Mouse (Mus musculus) erythroblast, adult 5-6 weeks (primary cell): ENCODE measurements around the gene Rpl35. TPM values are rescaled to one million over a fixed set of nuclear protein-coding genes. Genes with fewer than 3 reads are reported as not detected.

ENCODE experiments used
- ATAC-seq: replicated peaks from 2 replicates; pipeline ENCODE4 v1.8.0; 2016; ENCODE audit warnings: moderate number of reproducible peaks, mild to moderate bottlenecking, moderate TSS enrichment, inconsistent platforms; ENCODE audit not compliant: poor library complexity, low FRiP score, severe bottlenecking
- total RNA-seq, 2 experiments: library from RNA; stranded (forward) in 1 of 2; stranded (reverse) in 1 of 2; fragments of 150-400 nt in 1 of 2; fragments of 200-764, 138-1000 nt in 1 of 2; gene quantifications; 2 replicates each; pipeline versions ENCODE4 v1.2.3 to v1.2.4; 2015 to 2017; ENCODE audit warnings: low replicate concordance in 2 of 2

Rpl35 gene
- total RNA-seq, 2 experiments from 2014 or later: 170 to 181 TPM

DNA sequence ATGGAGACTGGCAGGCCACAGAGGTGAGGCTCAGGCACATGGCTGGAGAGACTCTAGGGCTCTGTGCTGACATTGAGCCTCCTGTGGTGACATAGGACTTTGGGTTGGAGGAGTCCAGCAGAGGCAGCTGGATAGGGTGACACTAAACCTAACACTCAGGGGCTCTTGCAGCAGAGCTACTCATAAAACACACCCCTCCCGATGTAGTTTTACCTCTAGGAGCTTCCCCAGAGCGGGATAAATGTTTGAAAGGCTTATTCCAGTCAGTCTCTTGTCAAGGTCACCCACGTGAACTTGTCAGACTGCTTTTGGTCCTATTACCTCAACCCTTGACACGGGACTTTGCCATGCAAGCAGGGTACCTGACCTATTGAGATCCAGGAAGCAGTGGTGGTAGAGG, 6.0 kb downstream of the Rpl35 start:
- no peak for ATAC-seq

DNA sequence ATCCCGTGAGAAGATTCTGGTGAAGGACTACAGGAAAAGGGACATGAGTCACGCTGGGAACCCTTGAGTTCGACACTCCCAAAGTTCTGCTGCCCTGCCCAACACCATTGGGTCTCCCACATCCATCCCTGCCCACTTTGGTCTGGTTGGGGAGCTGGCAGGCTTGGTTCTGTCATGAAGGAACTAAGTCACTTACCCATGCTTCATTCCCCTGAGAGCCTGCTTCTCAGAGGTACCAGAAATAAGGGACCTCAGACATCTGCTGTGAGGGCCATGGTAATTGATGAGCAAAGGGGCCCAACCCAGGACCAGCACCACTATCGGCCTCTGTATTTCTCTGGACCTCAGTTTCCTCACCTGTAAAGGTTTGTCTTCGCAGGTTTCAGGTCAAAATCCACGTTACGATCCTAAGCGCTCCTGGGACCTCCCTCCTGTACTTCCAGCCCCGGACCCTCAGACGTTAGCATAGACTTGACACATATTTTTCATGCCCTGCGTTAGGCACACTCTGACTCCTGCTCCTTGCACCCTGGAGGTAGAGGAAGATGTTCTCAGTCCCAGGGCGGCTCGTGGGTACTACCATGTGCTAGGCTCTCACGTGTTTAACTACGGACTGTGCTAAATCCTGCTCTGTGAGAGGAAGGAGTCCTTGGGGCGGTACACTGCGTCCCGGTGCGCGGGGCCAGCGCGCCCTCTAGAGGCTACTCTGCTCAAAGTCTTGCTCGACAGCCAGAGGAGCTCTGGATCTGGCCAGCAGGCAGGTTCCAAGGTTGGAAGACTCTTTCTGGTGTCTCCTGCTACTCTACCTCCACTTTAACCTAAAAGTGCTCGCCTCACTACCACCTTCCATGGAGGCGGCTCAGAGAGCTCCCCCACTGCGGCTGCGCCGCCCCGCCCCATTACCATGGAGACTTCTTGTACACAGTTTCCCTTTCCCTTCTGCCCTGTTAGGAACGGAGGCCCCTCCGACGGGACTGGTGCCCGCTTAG, 7.7 kb downstream of the Rpl35 start, which contains the start of gene Wdr38:
TSS of gene Wdr38 (plus strand) at position 91 of the 989 bp plus-strand sequence.
- peak; percentile 91 for ATAC-seq

GRCm38 (mm10) chr2:38992452-38992851, 13.0 kb downstream of the Rpl35 start:
- no peak for ATAC-seq

DNA sequence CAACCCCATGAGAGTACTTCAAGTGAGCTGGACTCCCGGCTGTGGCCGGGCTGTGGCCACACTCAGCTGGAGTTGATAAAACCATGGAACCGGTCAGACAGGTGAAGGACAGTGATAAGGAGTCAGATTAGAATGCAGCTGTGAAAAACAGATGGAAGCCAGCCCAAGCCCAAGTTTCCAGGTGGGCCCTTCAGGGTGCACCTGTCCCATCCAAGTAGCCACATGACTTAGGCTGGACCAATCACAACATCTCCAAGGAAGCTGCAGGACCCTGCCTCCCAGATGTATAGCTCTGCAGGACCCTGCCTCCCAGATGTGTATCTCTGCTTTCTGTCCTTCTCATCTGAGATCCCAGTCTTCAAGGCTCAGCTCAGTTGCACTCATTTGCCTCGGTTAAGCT, 13.4 kb downstream of the Rpl35 start:
- ATAC-seq: no peak

- peak; percentile 79 for ATAC-seq
These were observed 16.5 kb downstream of the Rpl35 start for GRCm38 (mm10) chr2:38988929-38989328.

DNA sequence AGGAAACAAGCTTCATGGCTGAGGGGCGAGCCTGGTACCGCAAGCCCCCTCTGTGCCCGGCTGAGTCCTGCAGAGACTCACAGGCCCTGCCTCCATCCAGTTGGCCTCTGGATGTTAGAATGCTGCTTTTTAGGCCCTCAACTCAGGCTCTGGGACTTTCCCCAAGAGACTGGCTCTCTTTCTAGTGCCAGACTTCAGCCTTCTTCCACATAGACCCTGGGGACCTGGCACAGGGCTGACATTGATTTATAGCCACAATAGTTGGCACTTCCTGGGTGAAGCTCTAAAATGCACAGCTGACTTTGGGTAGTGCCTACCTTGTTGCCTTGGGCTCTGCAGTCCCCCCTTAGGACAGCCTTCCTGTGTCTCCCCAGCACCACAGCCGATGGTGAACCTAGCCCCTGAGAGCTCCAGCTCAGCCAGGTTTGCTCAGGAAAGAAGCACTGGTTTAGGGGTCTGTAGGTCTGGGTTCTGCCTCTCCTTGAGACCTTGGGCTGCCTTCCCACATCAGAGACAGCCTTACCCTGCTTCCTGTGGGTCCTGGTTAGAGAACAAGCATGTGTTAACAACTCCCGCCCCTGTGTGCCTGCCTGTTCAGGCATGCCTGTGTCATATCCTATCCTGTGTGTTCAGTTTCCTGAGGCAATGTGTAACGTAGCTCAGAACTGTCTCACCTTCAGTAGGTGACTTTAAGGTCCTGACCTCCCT, 17.5 kb downstream of the Rpl35 start:
- ATAC-seq: no peak

GRCm38 (mm10) chr2:38987371-38987770, 18.1 kb downstream of the Rpl35 start:
- ATAC-seq: 0 out of 2 replicates have a peak, but pooled peaks have one; percentile 21

GRCm38 (mm10) chr2:38986580-38986979, 18.8 kb downstream of the Rpl35 start:
- ATAC-seq: no peak

DNA sequence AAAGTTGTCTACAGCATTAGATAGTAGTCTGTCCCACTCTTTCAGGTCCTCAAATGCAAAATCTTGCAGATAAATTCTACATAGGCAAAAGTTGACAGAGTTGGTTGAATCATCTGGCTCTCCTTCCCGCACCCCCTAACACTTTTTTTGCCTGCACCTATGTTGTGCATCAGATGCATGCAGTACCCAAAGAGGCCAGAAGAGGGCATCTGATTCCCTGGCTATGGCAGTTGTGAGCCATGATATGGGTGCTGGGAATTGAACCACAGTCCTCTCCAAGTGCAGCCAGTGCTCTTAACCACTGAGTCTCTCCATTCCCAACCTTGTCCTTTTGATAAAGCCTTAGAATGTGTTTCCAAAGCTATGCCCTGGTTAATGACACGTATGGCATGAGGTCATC, 22.0 kb downstream of the Rpl35 start:
- no peak for ATAC-seq

GRCm38 (mm10) chr2:38977837-38978236, 27.6 kb downstream of the Rpl35 start:
- ATAC-seq: no peak

DNA sequence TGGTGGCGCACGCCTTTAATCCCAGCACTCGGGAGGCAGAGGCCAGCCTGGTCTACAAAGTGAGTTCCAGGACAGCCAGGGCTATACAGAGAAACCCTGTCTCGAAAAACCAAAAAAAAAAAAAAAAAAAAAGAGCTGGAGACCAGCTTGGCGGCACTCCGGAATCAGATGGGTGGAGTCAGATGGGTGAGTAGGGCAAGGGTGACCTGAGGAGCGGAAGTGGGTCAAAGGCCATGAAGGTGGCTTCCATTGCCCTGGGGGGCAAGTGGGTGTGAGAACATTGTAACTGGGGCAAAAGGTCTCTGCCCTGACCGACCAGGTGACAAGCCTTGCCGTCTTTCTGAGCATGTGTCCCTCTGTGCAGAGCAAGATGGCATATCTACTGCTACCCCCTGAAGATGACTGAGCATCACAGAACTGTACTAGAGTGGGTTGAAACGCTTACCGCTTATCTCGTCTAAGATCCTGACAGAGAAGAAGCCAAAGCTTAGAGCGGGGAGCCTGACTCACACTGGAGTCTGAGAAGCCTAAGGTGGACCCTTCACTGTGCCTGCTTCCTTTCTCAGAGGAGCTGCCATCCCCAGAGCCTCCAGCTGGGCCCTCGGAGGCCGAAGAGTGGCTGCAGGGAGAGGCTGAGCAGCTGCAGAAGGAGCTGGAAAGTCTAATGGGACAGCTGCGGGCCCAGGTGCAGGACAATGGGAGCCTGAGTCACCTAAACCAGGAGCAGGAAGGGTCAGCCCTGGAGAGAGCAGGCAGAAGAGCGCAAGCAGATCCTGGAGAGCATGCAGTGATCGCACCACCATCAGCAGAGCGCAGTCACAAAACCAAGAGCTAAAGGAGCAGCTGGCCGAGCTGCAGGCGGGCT, 29.3 kb downstream of the Rpl35 start:
- no peak for ATAC-seq

GRCm38 (mm10) chr2:38975181-38975580, 30.2 kb downstream of the Rpl35 start:
- ATAC-seq: no peak

DNA sequence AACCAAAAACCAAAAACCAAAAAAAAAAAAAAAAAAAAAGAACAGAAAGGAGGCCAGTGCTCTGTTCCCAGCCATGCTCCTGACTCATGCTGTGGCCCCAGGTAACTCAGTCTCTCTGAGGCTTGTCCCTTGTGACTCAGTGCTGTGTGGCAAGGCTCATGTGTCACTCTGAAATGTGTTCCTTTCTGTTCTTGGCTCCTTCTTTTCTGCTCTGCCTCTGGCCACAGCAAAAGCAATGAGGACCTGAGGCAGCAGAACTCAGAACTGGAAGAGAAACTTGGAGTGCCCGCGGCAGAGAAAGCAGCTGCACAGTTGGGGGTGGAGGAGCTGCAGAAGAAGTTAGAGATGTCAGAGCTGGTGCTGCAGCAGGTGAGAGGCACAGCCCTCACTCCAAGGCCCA, 31.3 kb downstream of the Rpl35 start:
- no peak for ATAC-seq

- no peak for ATAC-seq
These were observed 31.7 kb downstream of the Rpl35 start for GRCm38 (mm10) chr2:38973701-38974100.

DNA sequence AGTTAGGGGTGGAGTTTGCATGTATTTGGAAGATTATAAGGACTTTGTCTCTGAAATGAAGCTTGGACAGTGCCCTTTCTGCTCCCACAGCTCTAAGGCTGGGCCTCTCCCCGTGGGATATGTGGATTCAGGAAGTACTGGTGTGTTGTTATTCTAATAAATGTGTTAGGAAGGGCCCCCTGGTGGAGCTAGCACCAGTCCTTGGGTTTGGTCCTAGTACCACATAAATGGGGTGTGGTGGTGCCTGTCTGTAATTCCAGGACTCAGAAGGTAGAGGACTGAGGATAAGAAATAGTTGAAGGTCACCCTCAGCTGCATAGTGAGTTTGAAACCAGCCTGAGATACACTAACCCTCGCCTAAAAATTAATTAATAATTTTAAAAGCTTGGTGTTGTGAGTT, 32.2 kb downstream of the Rpl35 start:
- no peak for ATAC-seq

DNA sequence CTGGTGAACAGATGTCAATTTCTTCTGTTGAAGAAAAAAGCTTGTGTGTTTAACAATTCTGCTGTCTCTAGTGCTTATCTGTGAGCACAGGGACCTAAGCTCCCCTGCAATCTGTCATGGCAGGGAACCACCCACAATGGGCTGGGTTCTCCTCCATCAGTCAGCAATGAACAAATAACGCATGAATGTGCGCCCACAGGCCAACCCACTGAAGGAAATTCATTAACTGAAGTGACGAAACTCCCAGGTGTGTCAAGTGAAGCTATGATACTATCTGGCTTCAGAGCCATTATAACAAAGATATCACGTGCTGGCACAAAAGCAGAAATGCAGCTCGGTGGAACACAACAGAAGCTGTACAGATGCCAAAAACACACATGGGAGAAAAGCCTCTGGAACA, 35.4 kb downstream of the Rpl35 start:
- peak; percentile 85 for ATAC-seq

DNA sequence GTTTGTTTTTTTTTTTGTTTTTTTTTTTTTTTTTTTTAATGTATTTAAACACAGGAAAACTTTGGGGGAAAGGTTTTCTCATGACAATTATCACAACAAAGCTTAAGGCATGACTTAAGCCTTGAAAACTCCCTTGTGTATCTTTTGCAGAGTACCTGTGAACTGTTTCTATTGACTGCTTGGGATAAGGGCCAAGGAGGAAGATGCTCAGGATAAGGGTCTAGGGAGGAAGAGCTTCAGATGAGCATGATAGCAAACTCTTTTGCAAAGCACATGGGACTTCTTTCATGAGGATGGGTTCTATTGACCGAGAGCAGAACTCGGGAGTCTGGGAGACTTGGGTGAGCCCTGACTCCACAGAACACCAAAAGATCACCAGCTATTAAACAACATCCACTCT, 35.8 kb downstream of the Rpl35 start:
- no peak; the same call in 1 of the 2 replicates for ATAC-seq

GRCm38 (mm10) chr2:38964198-38964597, 41.2 kb downstream of the Rpl35 start:
- no peak for ATAC-seq

- no peak for ATAC-seq
These were observed 47.7 kb downstream of the Rpl35 start for GRCm38 (mm10) chr2:38957671-38958223.

DNA sequence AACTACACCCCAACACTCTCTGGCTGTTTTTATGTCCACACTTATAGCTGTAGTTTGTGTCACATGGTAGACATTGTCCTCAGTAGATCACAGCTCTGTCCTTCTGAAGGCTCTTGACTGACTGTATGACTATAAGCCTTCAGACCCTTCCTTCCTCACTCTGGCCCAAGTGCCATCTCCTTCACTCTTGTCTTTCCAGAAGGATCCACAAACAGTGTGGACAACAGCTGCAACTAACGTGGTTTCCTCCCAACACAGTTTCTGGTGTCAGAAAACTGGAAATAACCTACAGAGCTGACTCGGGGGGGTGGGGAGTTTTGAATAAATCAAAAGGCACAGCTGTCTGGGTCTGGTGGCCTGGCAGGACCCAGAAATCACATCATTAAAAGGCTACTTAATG, 49.4 kb downstream of the Rpl35 start:
- no peak for ATAC-seq
